Mouse (Mus musculus) forelimb bud, embryonic 11.5 days (tissue): ENCODE data around the gene Fyb.

Experiments
- DNase-seq: peaks from one replicate; pipeline ENCODE4 v3.0.0-alpha.2; 2012; ENCODE audit warnings: low read depth, low spot score

Gene Fyb

GRCm38 (mm10) chr15:6653046-6653445 is 130.4 kb downstream of the Fyb start:
- no peak for DNase-seq

- no peak for DNase-seq
These were observed 135.4 kb downstream of the Fyb start for GRCm38 (mm10) chr15:6658081-6658480.

- DNase-seq: no peak
These were observed 139.3 kb downstream of the Fyb start for GRCm38 (mm10) chr15:6661951-6662350.

GRCm38 (mm10) chr15:6663991-6664390 is 141.3 kb downstream of the Fyb start:
- DNase-seq: no peak

- peak; percentile 8 for DNase-seq
These were observed 143.4 kb downstream of the Fyb start for GRCm38 (mm10) chr15:6666072-6666471.

- no peak for DNase-seq
These were observed 146.3 kb downstream of the Fyb start for GRCm38 (mm10) chr15:6668793-6669437.

- DNase-seq: no peak
These were observed 155.8 kb downstream of the Fyb start for GRCm38 (mm10) chr15:6678479-6678878.

- no peak for DNase-seq
These were observed 179.5 kb downstream of the Fyb start for GRCm38 (mm10) chr15:6702164-6702563.

GRCm38 (mm10) chr15:6705351-6705901 is 182.8 kb downstream of the Fyb start:
- DNase-seq: no peak

- DNase-seq: peak; percentile 65
These were observed 184.9 kb downstream of the Fyb start for GRCm38 (mm10) chr15:6707551-6707935.

GRCm38 (mm10) chr15:6707936-6708525 is 185.4 kb downstream of the Fyb start, which contains the start of gene Rictor:
Gene Rictor (plus strand): TSS chr15:6708379.
- DNase-seq: peak; percentile 83

GRCm38 (mm10) chr15:6708526-6709441 is 186.1 kb downstream of the Fyb start:
- DNase-seq: no peak

- no peak for DNase-seq
These were observed 187.0 kb downstream of the Fyb start for GRCm38 (mm10) chr15:6709618-6710017.

- DNase-seq: no peak
These were observed 187.7 kb downstream of the Fyb start for GRCm38 (mm10) chr15:6710341-6710740.

GRCm38 (mm10) chr15:6711226-6711625 is 188.6 kb downstream of the Fyb start:
- no peak for DNase-seq
